Mouse (Mus musculus) intestine, embryonic 16.5 days (tissue): ENCODE results near the gene Gphb5. TPM values are rescaled to one million over a fixed set of nuclear protein-coding genes. Genes with fewer than 3 reads are reported as not detected.

Experiments
- ATAC-seq: fragments of 200-750 bp; cut with Nextera tagmentation; 2 replicates; pipeline ENCODE4 v1.8.0; 2017; ENCODE audit warnings: moderate TSS enrichment, moderate library complexity
- H3K27ac ChIP-seq: fragments of 300-500 bp; sonication (generic); 2 replicates; pipeline ENCODE4 v1.5.1; 2014; ENCODE audit warnings: mild to moderate bottlenecking, low read length
- H3K27me3 ChIP-seq: fragments of 300-500 bp; sonication (generic); replicated peaks from 2 replicates; pipeline ENCODE4 v1.6.1; 2014; ENCODE audit warnings: low read length, control low read depth, mixed read lengths; ENCODE audit not compliant: control insufficient read depth, insufficient read depth
- H3K36me3 ChIP-seq: fragments of 300-500 bp; sonication (generic); 2 replicates; pipeline ENCODE4 v1.6.1; 2014; ENCODE audit warnings: low read length, control low read depth; ENCODE audit not compliant: control insufficient read depth, insufficient read depth
- H3K4me1 ChIP-seq: fragments of 300-500 bp; sonication (generic); 2 replicates; pipeline ENCODE4 v1.6.1; 2014; ENCODE audit warnings: low read length, control low read depth, mixed read lengths; ENCODE audit not compliant: control insufficient read depth, insufficient read depth
- H3K4me2 ChIP-seq: fragments of 300-500 bp; sonication (generic); 2 replicates; pipeline ENCODE4 v1.6.1; 2014; ENCODE audit warnings: low read depth, low read length, control low read depth
- H3K4me3 ChIP-seq: fragments of 300-500 bp; sonication (generic); 2 replicates; pipeline ENCODE4 v1.5.1; 2014; ENCODE audit warnings: mild to moderate bottlenecking, low read length
- H3K9ac ChIP-seq: fragments of 300-500 bp; sonication (generic); 2 replicates; pipeline ENCODE4 v1.6.1; 2014; ENCODE audit warnings: low read depth, low read length
- H3K9me3 ChIP-seq: fragments of 300-500 bp; sonication (generic); 2 replicates; pipeline ENCODE4 v1.6.1; 2016; ENCODE audit warnings: low read length, control low read depth; ENCODE audit not compliant: control insufficient read depth
- WGBS: fragments of 180-500 bp; shearing (Covaris S2); extraction: QIAGEN DNeasy Blood & Tissue Kit; methylation state at CpG from one replicate; pipeline ENCODE4 v1.1.7; 2014; 5-methylcytosine and 5-hydroxymethylcytosine counted together
- polyA plus RNA-seq: library from polyadenylated mRNA; unstranded; fragments of >200 nt; fragmentation: Nextera tagmentation; extraction: Ambion mirVana; gene quantifications from 2 replicates; pipeline ENCODE4 v1.2.1, GENCODE M21; 2015

Gene Gphb5
- polyA plus RNA-seq, 1 experiment from 2014 or later, result not detected

- Histone ChIP-seq H3K4me1 (no peaks in the 10 kb centered on the region), H3K36me3 (no peaks in the 10 kb centered on the region), H3K4me3 (no peak overlapping the region), H3K27me3 (no peaks in the 10 kb centered on the region), H3K27ac (no peak overlapping the region), H3K9me3 (no peaks in the 10 kb centered on the region), H3K9ac (no peak overlapping the region), H3K4me2 (no peak overlapping the region)
- ATAC-seq, result no peak
- WGBS, result 58% methylated on average over 9 of the region's 9 CpGs
These were observed 3.6 kb downstream of the Gphb5 start for GRCm38 (mm10) chr12:75412964-75413363.

- H3K36me3 ChIP-seq, result no peaks in the 10 kb centered on the region
- no peaks in the 10 kb centered on the region for H3K4me1 ChIP-seq
- no peak overlapping the region for H3K4me3 ChIP-seq
- no peak overlapping the region for H3K9ac ChIP-seq
- no peak for ATAC-seq
- WGBS, result 50% methylated on average over 7 of the region's 7 CpGs
- no peaks in the 10 kb centered on the region for H3K27me3 ChIP-seq
- H3K27ac ChIP-seq, result no peak overlapping the region
- H3K4me2 ChIP-seq, result no peak overlapping the region
- no peaks in the 10 kb centered on the region for H3K9me3 ChIP-seq
These were observed 19.5 kb downstream of the Gphb5 start for GRCm38 (mm10) chr12:75397077-75397476.

DNA sequence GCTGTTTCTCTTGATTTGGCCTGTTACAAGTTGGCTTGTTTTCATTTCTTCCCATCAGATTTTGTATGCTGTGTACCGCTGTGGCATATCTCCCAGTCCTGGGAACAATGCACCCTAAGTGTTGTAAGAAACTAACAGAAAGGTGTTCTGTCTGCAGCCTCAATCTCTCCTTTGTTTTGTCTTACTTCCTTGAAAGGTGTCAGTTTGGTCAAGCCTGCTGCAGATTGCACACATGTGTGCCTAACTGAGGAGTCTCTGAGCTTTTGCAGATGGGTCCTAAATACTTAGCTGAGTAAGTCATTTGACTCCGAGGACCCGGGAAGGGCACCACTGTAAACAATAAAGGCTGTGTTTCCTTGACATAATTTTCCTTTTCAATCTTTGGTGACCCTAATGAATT is 20.0 kb downstream of the Gphb5 start:
- no peak overlapping the region for H3K4me2 ChIP-seq
- no peaks in the 10 kb centered on the region for H3K36me3 ChIP-seq
- no peaks in the 10 kb centered on the region for H3K4me1 ChIP-seq
- H3K4me3 ChIP-seq, result no peak overlapping the region
- 58% methylated on average over 3 of the region's 3 CpGs for WGBS
- H3K9ac ChIP-seq, result no peak overlapping the region
- H3K9me3 ChIP-seq, result no peaks in the 10 kb centered on the region
- ATAC-seq, result no peak
- H3K27ac ChIP-seq, result no peak overlapping the region
- no peaks in the 10 kb centered on the region for H3K27me3 ChIP-seq

GRCm38 (mm10) chr12:75394011-75394773 is 22.4 kb downstream of the Gphb5 start:
- Histone ChIP-seq H3K4me3 (no peak overlapping the region), H3K9ac (no peak overlapping the region), H3K27me3 (no peaks in the 10 kb centered on the region), H3K4me1 (no peaks in the 10 kb centered on the region), H3K36me3 (no peaks in the 10 kb centered on the region), H3K4me2 (no peak overlapping the region), H3K9me3 (no peaks in the 10 kb centered on the region), H3K27ac (no peak overlapping the region)
- ATAC-seq, result no peak
- 65% methylated on average over 20 of the region's 20 CpGs for WGBS

DNA sequence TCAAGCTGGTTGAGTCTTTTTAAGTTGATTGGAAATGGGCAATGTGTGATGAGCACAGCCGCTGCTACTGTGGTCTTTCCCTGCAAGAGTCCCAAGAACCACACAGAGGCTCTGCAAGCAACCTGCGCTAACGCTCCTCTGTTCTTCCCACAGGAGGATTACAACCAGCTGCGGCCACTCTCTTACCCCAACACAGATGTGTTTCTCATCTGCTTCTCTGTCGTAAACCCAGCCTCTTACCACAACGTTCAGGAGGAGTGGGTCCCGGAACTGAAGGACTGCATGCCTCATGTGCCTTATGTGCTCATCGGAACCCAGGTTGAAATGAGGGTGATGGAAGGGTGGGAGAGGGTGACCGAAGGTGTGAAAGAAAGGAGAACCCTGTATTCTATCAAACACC is 25.1 kb downstream of the Gphb5 start:
- Histone ChIP-seq H3K27ac (no peak overlapping the region), H3K36me3 (no peaks in the 10 kb centered on the region), H3K9me3 (no peaks in the 10 kb centered on the region), H3K9ac (no peak overlapping the region), H3K4me3 (no peak overlapping the region), H3K4me2 (no peak overlapping the region), H3K27me3 (no peaks in the 10 kb centered on the region), H3K4me1 (no peaks in the 10 kb centered on the region)
- 78% methylated on average over 9 of the region's 9 CpGs for WGBS
- no peak for ATAC-seq

DNA sequence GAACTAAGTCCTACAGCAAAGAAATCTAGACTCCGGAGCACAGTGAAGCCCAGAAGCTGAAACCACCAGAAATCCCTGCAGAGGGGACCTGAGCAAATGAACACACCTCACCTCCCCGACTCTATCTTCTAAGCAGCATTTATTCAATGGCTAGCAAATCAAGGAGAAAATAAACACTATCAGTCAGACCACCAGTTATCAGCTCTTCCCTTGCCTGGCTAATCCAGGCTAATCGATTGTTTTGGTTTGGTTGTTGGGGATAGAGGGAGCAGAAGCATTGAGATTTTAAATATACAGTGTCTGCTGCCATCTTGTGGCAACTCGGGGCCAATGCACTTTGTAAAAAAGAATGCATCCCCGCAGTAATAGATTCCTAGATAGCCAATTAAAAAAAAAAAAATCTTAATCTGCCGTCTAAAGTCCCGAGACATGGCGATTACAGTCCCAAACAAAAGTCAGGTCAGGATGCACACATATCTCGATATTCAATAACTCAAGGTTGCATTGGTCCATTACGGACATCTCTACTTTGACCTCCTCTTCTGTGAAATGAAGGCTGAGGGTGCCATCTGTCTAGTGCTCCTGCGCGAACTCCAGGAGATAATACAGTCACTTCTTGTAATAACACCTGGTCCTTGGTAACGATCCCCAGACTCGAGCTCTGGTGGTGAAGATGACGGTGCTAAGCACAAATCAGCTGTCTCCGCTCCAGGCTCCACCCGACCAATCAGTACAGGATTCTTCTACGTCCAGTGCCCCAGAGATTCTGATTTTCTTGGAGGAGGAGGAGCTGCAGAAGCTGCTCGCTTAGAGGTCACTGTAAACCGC is 27.1 kb downstream of the Gphb5 start:
- Histone ChIP-seq H3K9ac (no peak overlapping the region), H3K27me3 (no peaks in the 10 kb centered on the region), H3K4me1 (no peaks in the 10 kb centered on the region), H3K27ac (no peak overlapping the region), H3K4me2 (no peak overlapping the region), H3K9me3 (no peaks in the 10 kb centered on the region), H3K4me3 (no peak overlapping the region), H3K36me3 (no peaks in the 10 kb centered on the region)
- ATAC-seq, result no peak
- WGBS, result 39% methylated on average over 20 of the region's 20 CpGs

DNA sequence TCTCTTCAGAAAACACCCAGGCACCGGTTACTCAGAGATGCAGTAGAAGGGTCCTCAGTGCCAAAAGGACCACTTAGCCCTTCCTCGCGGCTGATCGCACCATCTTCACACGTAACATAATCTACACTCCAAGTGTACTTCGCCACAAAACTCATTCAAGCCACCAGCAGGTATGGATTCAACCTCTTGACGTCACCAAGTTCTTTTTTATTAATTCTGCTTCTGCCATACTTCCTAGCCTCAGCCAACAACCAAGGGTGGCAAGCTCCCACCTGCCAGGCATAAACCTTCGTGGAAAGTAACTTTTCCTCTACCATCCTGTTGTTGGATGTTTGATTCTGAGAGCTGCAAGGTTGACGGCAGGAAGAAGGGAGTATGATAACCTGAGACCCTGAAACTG is 28.1 kb downstream of the Gphb5 start:
- no peaks in the 10 kb centered on the region for H3K36me3 ChIP-seq
- H3K9me3 ChIP-seq, result no peaks in the 10 kb centered on the region
- no peak overlapping the region for H3K4me2 ChIP-seq
- ATAC-seq, result no peak
- no peaks in the 10 kb centered on the region for H3K27me3 ChIP-seq
- H3K4me1 ChIP-seq, result no peaks in the 10 kb centered on the region
- WGBS, result 93% methylated on average over 9 of the region's 9 CpGs
- H3K4me3 ChIP-seq, result no peak overlapping the region
- H3K27ac ChIP-seq, result no peak overlapping the region
- H3K9ac ChIP-seq, result no peak overlapping the region

- Histone ChIP-seq H3K9me3 (no peaks in the 10 kb centered on the region), H3K27me3 (no peaks in the 10 kb centered on the region), H3K27ac (no peak overlapping the region), H3K4me3 (no peak overlapping the region), H3K4me2 (no peak overlapping the region), H3K4me1 (no peaks in the 10 kb centered on the region), H3K9ac (no peak overlapping the region), H3K36me3 (no peaks in the 10 kb centered on the region)
- 88% methylated on average over 15 of the region's 15 CpGs for WGBS
- no peak for ATAC-seq
These were observed 28.7 kb downstream of the Gphb5 start for GRCm38 (mm10) chr12:75387846-75388245.

- WGBS, result 78% methylated on average over 8 of the region's 8 CpGs
- no peak for ATAC-seq
- H3K27ac ChIP-seq, result no peak overlapping the region
- no peak overlapping the region for H3K4me3 ChIP-seq
- no peaks in the 10 kb centered on the region for H3K27me3 ChIP-seq
- no peak overlapping the region for H3K9ac ChIP-seq
- no peak overlapping the region for H3K4me2 ChIP-seq
- no peaks in the 10 kb centered on the region for H3K4me1 ChIP-seq
- H3K9me3 ChIP-seq, result no peaks in the 10 kb centered on the region
- no peaks in the 10 kb centered on the region for H3K36me3 ChIP-seq
These were observed 29.4 kb downstream of the Gphb5 start for GRCm38 (mm10) chr12:75387156-75387555.
